Mouse (Mus musculus) lung, embryonic 15.5 days (tissue): ENCODE results near the gene Aifm1. TPM values are rescaled to one million over a fixed set of nuclear protein-coding genes. Genes with fewer than 3 reads are reported as not detected.
"Not testable (repeated sequence)": the region's sequence is repeated elsewhere in the genome, so short reads cannot be mapped to it uniquely, and the experiment has no call there.

Source experiments
- ATAC-seq: fragments of 200-750 bp; cut with Nextera tagmentation; 2 replicates; pipeline ENCODE4 v1.8.0; 2017; ENCODE audit warnings: moderate number of reproducible peaks, borderline replicate concordance; ENCODE audit not compliant: low FRiP score, low TSS enrichment; ENCODE audit errors: extremely low read depth
- H3K27ac ChIP-seq: fragments of 300-500 bp; sonication (generic); 2 replicates; pipeline ENCODE4 v1.5.1; 2015; ENCODE audit warnings: moderate library complexity, mild to moderate bottlenecking, inconsistent platforms
- H3K27me3 ChIP-seq: fragments of 300-500 bp; sonication (generic); 2 replicates; pipeline ENCODE4 v1.6.1; 2015; ENCODE audit warnings: inconsistent platforms
- H3K36me3 ChIP-seq: fragments of 300-500 bp; sonication (generic); 2 replicates; pipeline ENCODE4 v1.6.1; 2015; ENCODE audit warnings: inconsistent platforms
- H3K4me1 ChIP-seq: fragments of 300-500 bp; sonication (generic); 2 replicates; pipeline ENCODE4 v1.6.1; 2015; ENCODE audit warnings: inconsistent platforms
- H3K4me2 ChIP-seq: fragments of 300-500 bp; sonication (generic); 2 replicates; pipeline ENCODE4 v1.6.1; 2015; ENCODE audit warnings: inconsistent platforms, mild to moderate bottlenecking, moderate library complexity
- H3K4me3 ChIP-seq: fragments of 300-500 bp; sonication (generic); 2 replicates; pipeline ENCODE4 v1.5.1; 2015; ENCODE audit warnings: mild to moderate bottlenecking, inconsistent platforms
- H3K9ac ChIP-seq: fragments of 300-500 bp; sonication (generic); 2 replicates; pipeline ENCODE4 v1.6.1; 2015; ENCODE audit warnings: inconsistent platforms
- H3K9me3 ChIP-seq: fragments of 300-500 bp; sonication (generic); 2 replicates; pipeline ENCODE4 v1.6.1; 2016; ENCODE audit warnings: inconsistent platforms
- WGBS: fragments of 180-500 bp; shearing (Covaris S2); methylation state at CpG from one replicate; pipeline ENCODE4 v1.1.7; 2015; 5-methylcytosine and 5-hydroxymethylcytosine counted together
- polyA plus RNA-seq: library from polyadenylated mRNA; unstranded; fragments of >200 nt; fragmentation: Nextera tagmentation; extraction: Ambion mirVana; gene quantifications from 2 replicates; pipeline ENCODE4 v1.2.1, GENCODE M21; 2015

Aifm1 gene
- polyA plus RNA-seq, 1 experiment from 2014 or later, result 66.2 TPM

DNA sequence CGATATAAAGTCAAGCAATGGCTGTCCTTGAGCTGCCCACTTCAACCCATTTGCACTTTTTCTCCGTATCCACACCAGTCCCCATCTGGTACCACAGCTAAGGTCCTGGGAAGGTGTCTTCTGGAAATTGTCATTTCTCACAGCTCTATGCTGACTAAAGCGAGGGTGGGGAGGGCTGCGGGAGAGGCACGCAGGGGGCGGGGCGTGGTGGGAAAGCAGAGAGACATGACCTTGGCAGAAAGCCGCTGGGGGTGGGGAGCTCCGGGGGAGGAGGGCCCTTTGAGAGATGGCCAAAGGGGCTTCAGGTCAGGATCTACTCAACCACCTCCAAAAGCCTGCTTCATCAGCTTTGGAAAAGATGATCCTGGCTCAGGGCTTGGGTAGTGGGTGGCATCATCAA lies 58.3 kb downstream of the Aifm1 start:
- H3K27ac ChIP-seq, result no peak overlapping the region
- no peak overlapping the region for H3K4me3 ChIP-seq
- 22% methylated on average over 9 of the region's 9 CpGs for WGBS
- H3K4me2 ChIP-seq, result peak overlapping the region; percentile 60
- peak; percentile 11; the same call in 1 of the 2 replicates for ATAC-seq
- no peaks in the 10 kb centered on the region for H3K36me3 ChIP-seq
- H3K9ac ChIP-seq, result no peak overlapping the region
- no peaks in the 10 kb centered on the region for H3K9me3 ChIP-seq
- H3K4me1 ChIP-seq, result peaks cover 6% of the 10 kb centered on the region; the same call in 1 of the 2 replicates
- no peaks in the 10 kb centered on the region; the same call in 1 of the 2 replicates for H3K27me3 ChIP-seq

DNA sequence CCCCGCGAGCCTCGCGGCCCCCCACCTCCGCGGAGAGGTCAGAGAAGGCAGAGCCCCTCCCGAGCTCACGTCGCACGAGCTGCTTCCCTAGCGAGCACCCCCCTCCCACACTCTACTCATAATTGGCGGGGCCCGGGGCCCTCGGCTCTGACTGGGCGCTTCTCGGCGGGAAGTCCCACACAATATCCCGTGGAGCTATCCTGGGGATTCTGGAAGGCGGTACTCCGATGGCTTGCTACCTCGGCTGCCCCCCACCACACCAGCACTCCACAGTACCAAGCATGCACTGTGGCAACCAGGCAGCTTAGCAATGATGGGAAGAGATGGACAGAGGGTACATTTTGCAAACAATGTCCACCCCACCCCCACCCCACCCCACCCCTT lies 58.9 kb downstream of the Aifm1 start:
- 8% methylated on average over 12 of the region's 21 CpGs for WGBS
- Histone ChIP-seq H3K4me3 (peak overlapping the region; percentile 56), H3K4me2 (peak overlapping the region; percentile 60), H3K4me1 (peaks cover 6% of the 10 kb centered on the region; the same call in 1 of the 2 replicates), H3K27me3 (no peaks in the 10 kb centered on the region; the same call in 1 of the 2 replicates), H3K9ac (peak overlapping the region; percentile 32), H3K9me3 (no peaks in the 10 kb centered on the region), H3K27ac (peak overlapping the region; percentile 53; the same call in 1 of the 2 replicates), H3K36me3 (no peaks in the 10 kb centered on the region)
- peak; percentile 58 for ATAC-seq

DNA sequence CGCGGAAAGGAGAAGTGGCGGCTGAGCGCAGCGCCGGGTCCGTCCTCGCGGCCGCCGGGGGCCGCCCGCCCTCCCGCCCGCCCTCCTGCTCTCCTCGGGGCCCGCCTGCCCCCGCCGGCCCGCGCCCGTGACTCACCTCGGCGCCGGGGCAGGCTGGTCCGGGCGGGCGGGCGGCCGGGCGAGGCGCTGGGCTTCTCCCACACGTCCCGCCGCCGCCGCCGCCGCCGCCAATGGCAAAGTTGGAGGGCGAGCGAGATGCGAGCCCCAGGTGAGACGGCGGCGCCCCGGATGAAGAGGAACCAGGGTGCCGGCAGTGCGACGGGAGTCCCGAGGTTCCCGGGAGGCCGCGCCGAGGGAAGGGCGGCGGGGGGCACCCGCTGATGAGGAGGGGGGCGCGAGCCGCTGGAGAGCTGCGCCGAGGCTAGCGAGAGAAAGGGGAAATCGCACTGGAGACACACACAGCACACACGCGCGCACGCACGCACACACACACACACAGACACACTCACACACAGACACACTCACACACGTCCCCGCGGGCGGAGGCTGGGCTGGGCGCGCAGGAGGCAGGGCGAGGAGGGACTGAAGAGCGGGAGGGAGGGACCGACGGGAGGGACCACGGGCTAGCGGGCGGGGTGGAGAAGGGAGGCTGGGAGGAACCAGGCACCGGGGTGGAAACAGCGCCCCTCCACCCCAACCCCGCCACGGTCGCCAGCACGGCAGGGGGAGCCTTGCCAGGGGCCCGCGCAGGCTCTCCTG lies 59.4 kb downstream of the Aifm1 start:
- H3K36me3 ChIP-seq, result no peaks in the 10 kb centered on the region
- H3K4me3 ChIP-seq, result peak overlapping the region; percentile 56
- H3K9me3 ChIP-seq, result no peaks in the 10 kb centered on the region
- peak overlapping the region; percentile 49 for H3K9ac ChIP-seq
- peak overlapping the region; percentile 60 for H3K4me2 ChIP-seq
- WGBS, result 17% methylated on average over 77 of the region's 91 CpGs
- peaks cover 6% of the 10 kb centered on the region; the same call in 1 of the 2 replicates for H3K4me1 ChIP-seq
- ATAC-seq, result peak; percentile 92
- no peaks in the 10 kb centered on the region; the same call in 1 of the 2 replicates for H3K27me3 ChIP-seq
- H3K27ac ChIP-seq, result peak overlapping the region; percentile 73

DNA sequence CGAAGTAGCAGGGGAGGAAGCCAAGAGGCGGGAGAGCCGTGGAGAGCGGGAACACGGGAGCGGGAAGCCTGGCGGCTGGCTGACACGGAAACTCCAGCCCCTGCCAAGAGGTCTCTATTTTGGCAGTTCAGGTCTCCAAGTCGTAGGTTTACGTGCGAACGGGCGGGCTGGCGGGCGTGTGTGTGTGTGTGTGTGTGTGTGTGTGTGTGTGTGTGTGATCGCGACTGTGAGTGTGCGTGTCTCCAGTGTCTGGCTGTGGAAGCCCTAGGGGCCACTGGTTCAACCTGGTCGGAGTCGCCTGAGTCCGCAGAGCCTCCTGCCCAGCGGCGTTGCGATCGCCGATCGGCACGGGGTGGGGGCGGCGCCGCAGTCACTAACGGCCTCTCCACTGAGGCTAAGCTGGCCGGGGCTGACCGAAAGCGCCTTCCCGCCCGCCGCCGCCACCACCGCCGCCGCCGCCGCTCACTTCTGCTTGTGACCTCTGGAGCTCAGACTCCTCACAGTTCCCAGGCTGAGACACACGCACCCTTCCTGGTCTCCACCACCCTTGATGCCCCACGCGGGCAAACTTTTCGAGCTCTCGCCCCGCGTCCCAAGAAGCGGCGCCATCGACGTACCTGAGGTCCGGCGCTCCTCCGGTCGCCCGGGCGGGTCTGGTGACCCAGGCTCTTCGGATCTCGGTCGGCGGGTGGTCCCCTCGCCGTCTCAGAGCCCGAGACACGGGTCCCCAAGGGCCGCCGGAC lies 60.3 kb downstream of the Aifm1 start:
- Histone ChIP-seq H3K4me1 (peaks cover 6% of the 10 kb centered on the region; the same call in 1 of the 2 replicates), H3K4me2 (peak overlapping the region; percentile 60), H3K36me3 (no peaks in the 10 kb centered on the region), H3K27ac (peak overlapping the region; percentile 73; the same call in 1 of the 2 replicates), H3K27me3 (no peaks in the 10 kb centered on the region; the same call in 1 of the 2 replicates), H3K9ac (peak overlapping the region; percentile 49), H3K4me3 (peak overlapping the region; percentile 56), H3K9me3 (no peaks in the 10 kb centered on the region)
- WGBS, result 17% methylated on average over 48 of the region's 71 CpGs
- no peak for ATAC-seq

DNA sequence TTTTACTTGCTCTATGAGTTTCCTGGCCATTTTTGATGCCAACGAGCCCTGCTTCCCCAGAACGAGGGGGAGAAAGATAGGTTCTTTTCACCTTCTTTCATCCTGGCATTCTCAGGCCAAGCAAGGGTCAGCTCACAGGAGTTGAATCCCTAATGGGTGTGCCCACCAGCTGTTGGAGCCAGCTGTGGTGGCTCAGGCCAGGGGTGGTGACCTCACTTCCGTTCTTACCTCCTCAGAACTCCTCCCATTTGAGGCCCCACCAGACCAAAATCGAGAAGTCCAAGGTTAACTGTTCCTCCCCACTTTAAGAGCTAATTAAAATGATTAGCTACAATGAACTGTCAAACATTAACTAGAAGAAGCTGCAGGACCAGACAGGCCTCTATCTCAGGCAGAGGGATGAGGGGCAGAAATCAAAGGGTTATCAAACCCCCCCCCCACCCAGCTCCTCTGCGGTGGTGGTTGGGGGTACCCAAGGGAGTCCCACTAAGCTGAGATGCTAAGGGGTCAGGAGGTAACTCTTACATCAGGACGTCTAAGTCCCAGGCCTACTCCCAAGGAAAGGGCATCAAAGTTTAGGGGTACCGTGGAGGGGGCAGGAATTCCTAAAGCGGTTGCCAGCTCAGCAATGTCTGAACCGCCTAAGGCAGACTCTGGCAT lies 61.0 kb downstream of the Aifm1 start:
- no peak for ATAC-seq
- peaks cover 6% of the 10 kb centered on the region; the same call in 1 of the 2 replicates for H3K4me1 ChIP-seq
- H3K9me3 ChIP-seq, result no peaks in the 10 kb centered on the region
- peak overlapping the region; percentile 49 for H3K9ac ChIP-seq
- no peaks in the 10 kb centered on the region; the same call in 1 of the 2 replicates for H3K27me3 ChIP-seq
- no peak overlapping the region for H3K27ac ChIP-seq
- peak overlapping the region; percentile 60 for H3K4me2 ChIP-seq
- WGBS, result 32% methylated on average over 9 of the region's 9 CpGs
- peak overlapping the region; percentile 56 for H3K4me3 ChIP-seq
- H3K36me3 ChIP-seq, result no peaks in the 10 kb centered on the region

DNA sequence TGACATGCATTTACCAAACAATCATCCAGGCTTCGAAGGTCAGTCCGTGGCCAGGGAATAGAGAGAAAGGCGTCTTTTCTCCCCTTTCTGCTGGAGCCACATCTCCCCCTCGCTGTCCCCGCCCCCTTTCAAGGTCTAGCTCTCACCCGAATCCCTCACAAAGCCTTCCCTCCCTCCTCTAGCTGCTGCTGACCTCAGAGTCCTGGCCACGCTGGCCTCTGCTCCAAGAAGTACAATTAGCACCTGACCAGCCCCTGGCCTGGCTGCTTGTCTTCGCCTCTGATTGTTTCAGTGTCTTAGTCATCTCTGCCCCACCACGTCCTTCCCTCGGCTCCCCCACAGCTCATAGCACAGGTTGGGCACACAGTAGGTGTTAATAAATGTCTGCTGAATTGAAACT lies 63.7 kb downstream of the Aifm1 start:
- WGBS, result 35% methylated on average over 8 of the region's 10 CpGs
- H3K4me1 ChIP-seq, result peaks cover 6% of the 10 kb centered on the region; the same call in 1 of the 2 replicates
- H3K9ac ChIP-seq, result no peak overlapping the region
- no peaks in the 10 kb centered on the region for H3K9me3 ChIP-seq
- H3K27me3 ChIP-seq, result no peaks in the 10 kb centered on the region; the same call in 1 of the 2 replicates
- H3K27ac ChIP-seq, result no peak overlapping the region
- H3K36me3 ChIP-seq, result no peaks in the 10 kb centered on the region
- H3K4me3 ChIP-seq, result no peak overlapping the region
- no peak overlapping the region for H3K4me2 ChIP-seq
- no peak for ATAC-seq

DNA sequence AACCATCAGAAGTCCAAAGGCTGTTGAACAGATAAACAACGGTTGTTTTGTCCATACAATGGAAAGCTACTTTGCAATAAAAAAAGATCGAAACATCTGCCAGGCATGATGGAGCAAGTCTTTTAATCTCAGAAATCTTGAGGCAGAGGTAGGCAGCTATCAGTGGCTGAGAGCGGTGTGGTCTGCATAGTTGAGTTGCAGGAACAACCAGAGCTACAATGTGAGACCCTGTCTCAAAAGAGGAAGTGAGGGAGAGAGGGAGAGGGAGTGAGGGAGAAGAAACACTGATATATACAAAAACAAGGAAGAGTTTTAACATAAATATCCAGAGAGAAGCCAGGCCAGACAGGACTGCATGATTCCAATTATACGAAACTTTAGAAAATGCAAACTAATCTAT lies 68.7 kb downstream of the Aifm1 start:
- no peaks in the 10 kb centered on the region for H3K27me3 ChIP-seq
- no peaks in the 10 kb centered on the region for H3K36me3 ChIP-seq
- WGBS, result 85% methylated on average over 4 of the region's 4 CpGs

DNA sequence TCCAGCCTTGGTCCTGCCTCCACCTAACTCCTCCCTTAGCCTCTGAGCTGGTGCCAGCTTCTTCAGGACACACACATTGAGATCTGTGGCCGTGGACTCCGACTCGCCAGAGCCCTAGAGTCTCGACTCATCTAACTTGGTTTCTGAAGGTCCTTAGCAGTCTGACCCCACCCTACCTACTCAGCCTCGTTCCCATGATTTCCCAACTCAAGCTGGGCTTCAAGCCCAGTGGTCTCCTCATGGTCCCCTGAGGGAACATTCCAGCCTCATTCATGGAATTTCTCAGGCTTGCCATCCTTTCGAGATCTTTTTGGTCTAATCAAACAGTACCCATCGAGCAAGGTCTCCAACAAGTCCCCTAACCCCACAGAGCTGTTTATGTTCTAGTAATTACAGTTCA lies 71.4 kb downstream of the Aifm1 start:
- Histone ChIP-seq H3K9me3 (no peaks in the 10 kb centered on the region), H3K4me2 (no peak overlapping the region), H3K36me3 (no peaks in the 10 kb centered on the region), H3K9ac (no peak overlapping the region), H3K27ac (no peak overlapping the region), H3K4me1 (no peaks in the 10 kb centered on the region), H3K27me3 (no peaks in the 10 kb centered on the region), H3K4me3 (no peak overlapping the region)
- 62% methylated on average over 7 of the region's 7 CpGs for WGBS
- ATAC-seq, result no peak

More for the DNA sequence above, 68.7 kb downstream of the Aifm1 start:
- no peak for ATAC-seq
- Histone ChIP-seq H3K27ac (no peak overlapping the region), H3K4me2 (no peak overlapping the region), H3K9ac (no peak overlapping the region), H3K9me3 (no peaks in the 10 kb centered on the region), H3K4me3 (no peak overlapping the region), H3K4me1 (no peaks in the 10 kb centered on the region)

DNA sequence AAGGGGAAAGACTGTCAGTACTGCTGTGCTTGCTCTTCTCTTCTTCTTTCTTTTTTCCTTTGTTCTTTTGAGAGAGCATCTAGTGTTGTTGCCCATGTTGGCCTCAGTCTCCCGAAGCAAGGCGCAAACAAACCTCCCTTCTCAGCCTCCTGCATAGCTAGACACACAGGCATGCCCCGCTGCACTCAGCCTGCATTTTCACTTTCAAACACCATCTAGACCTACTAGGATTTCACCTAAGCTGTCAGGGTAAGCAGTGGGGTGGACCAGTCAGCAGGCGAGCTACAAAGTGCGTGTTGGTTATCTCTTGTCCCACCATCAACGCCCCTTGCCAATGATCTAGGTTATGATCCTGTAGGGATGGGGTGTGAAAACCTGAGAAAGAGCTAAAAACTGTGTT lies 71.8 kb downstream of the Aifm1 start:
- H3K9me3 ChIP-seq, result no peaks in the 10 kb centered on the region
- WGBS, result 84% methylated on average over 6 of the region's 6 CpGs
- no peak overlapping the region for H3K4me3 ChIP-seq

DNA sequence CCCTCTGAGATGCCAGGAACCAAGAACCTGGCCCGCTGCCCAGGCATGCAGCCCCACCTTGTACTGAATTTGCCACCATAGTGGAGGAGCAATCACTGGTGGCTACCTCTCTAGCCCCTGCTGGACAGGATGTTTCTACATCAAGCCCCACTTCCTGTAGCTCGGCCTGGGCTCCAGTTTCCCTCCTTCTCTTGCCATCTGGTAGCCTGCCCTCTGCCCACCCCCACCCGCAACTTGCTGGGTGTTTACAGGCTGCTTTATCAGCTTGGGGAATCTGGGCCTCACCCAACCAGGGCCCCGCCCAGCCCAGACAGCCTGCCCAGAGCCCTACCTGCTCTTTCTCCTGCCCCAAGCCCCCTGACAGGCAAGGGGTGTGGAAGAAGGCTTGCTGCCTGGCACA lies 74.3 kb downstream of the Aifm1 start:
- no peak; the same call in 1 of the 2 replicates for ATAC-seq
- no peak overlapping the region for H3K27ac ChIP-seq
- H3K36me3 ChIP-seq, result no peaks in the 10 kb centered on the region
- H3K9me3 ChIP-seq, result no peaks in the 10 kb centered on the region
- H3K4me3 ChIP-seq, result no peak overlapping the region
- no peaks in the 10 kb centered on the region for H3K27me3 ChIP-seq
- H3K9ac ChIP-seq, result no peak overlapping the region
- 45% methylated on average over 4 of the region's 4 CpGs for WGBS
- H3K4me1 ChIP-seq, result no peaks in the 10 kb centered on the region
- no peak overlapping the region for H3K4me2 ChIP-seq

More for the DNA sequence above, 71.8 kb downstream of the Aifm1 start:
- Histone ChIP-seq H3K27ac (no peak overlapping the region), H3K27me3 (no peaks in the 10 kb centered on the region), H3K4me2 (no peak overlapping the region), H3K4me1 (no peaks in the 10 kb centered on the region), H3K9ac (no peak overlapping the region), H3K36me3 (no peaks in the 10 kb centered on the region)
- ATAC-seq, result no peak

DNA sequence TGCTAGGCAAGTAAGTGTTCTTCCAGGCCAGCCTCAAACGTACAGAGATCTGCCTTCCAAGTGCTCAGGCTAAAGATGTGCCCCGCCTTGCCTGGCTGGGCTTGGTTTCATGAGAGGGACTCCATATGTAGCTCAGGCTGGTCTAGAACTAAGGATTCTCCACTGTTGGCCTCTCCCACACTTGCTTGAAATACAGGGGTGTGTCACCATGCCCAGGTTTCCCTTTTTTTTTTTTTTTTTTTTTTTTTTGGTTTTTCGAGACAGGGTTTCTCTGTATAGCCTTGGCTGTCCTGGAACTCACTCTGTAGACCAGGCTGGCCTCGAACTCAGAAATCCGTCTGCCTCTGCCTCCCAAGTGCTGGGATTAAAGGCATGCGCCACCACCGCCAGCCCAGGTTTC lies 77.3 kb downstream of the Aifm1 start:
- H3K36me3 ChIP-seq, H3K4me3 ChIP-seq, H3K27me3 ChIP-seq, H3K9ac ChIP-seq, ATAC-seq, H3K27ac ChIP-seq, H3K9me3 ChIP-seq, H3K4me2 ChIP-seq, H3K4me1 ChIP-seq: not testable (repeated sequence)
- 82% methylated on average over 6 of the region's 7 CpGs for WGBS
